Mouse (Mus musculus): ENCODE measurements at regions not wholly inside any gene's neighbourhood (a gene's known extent, or its start where the extent isn't known, plus 50 kb on each side); places are given as distances from the start of the nearest gene placed in this dataset.
"Not testable (repeated sequence)": the region's sequence is repeated elsewhere in the genome, so short reads cannot be mapped to it uniquely, and the experiment has no call there.

- WGBS: 91% methylated on average over 4 of the region's 4 CpGs
- Histone ChIP-seq H3K4me1 (peaks cover 17% of the 10 kb centered on the region), H3K27ac (no peak overlapping the region), H3K27me3 (ENCODE audit: low read depth, poor library complexity, severe bottlenecking) (no peaks in the 10 kb centered on the region), H3K9me3 (replicated peaks) (no peaks in the 10 kb centered on the region), H3K4me3 (no peak overlapping the region), H3K36me3 (no peaks in the 10 kb centered on the region)
- no peak for DNase-seq (ENCODE audit: low spot score)
Observed at GRCm38 (mm10) chr1:41916730-41917347, 778.7 kb upstream of the Pou3f3 start.

- WGBS: 86% methylated on average over 5 of the region's 5 CpGs
- peaks cover 13% of the 10 kb centered on the region for H3K4me1 ChIP-seq
- not testable (repeated sequence) for H3K4me3 ChIP-seq; H3K9me3 ChIP-seq (replicated peaks); H3K27ac ChIP-seq; H3K36me3 ChIP-seq; H3K27me3 ChIP-seq (ENCODE audit: low read depth, poor library complexity, severe bottlenecking); DNase-seq (ENCODE audit: low spot score)
Observed at GRCm38 (mm10) chr1:41917807-41918206, 777.8 kb upstream of the Pou3f3 start.

GRCm38 (mm10) chr1:41918394-41919262 lies 776.9 kb upstream of the Pou3f3 start:
- peak; percentile 30 for DNase-seq (ENCODE audit: low spot score)

DNA sequence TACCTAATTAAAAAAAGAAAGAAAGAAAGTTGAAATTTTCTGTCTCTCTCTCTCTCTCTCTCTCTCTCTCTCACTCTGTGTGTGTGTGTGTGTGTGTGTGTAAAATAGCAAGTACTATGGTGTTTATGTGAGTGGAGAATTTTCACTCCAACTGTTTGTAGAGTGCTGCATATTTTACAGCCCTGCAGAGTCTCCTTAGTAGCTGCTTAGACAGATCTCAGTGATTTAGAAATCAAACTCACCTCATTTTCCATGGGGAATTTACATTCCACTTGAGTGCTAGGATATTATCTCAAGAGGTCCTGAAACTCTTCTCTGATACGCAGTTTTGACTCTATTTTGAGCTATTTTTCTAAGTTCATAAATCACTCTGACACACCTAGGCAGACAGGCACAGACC lies 761.8 kb upstream of the Pou3f3 start:
- H3K4me1 ChIP-seq: no peaks in the 10 kb centered on the region
- no peaks in the 10 kb centered on the region for H3K36me3 ChIP-seq
- no peak overlapping the region for H3K27ac ChIP-seq
- no peaks in the 10 kb centered on the region for H3K27me3 ChIP-seq (ENCODE audit: low read depth, poor library complexity, severe bottlenecking)
- no peak overlapping the region for H3K4me3 ChIP-seq
- WGBS: 78% methylated on average over 1 of the region's 1 CpGs
- H3K9me3 ChIP-seq (replicated peaks): no peaks in the 10 kb centered on the region
- no peak for DNase-seq (ENCODE audit: low spot score)

More at GRCm38 (mm10) chr1:41918394-41919262, 776.9 kb upstream of the Pou3f3 start:
- H3K4me1 ChIP-seq: peaks cover 13% of the 10 kb centered on the region
- H3K4me3 ChIP-seq: no peak overlapping the region
- H3K27me3 ChIP-seq (ENCODE audit: low read depth, poor library complexity, severe bottlenecking): no peaks in the 10 kb centered on the region
- WGBS: 34% methylated on average over 11 of the region's 11 CpGs
- H3K9me3 ChIP-seq (replicated peaks): no peaks in the 10 kb centered on the region
- H3K36me3 ChIP-seq: no peaks in the 10 kb centered on the region
- peak overlapping the region; percentile 26 for H3K27ac ChIP-seq

DNA sequence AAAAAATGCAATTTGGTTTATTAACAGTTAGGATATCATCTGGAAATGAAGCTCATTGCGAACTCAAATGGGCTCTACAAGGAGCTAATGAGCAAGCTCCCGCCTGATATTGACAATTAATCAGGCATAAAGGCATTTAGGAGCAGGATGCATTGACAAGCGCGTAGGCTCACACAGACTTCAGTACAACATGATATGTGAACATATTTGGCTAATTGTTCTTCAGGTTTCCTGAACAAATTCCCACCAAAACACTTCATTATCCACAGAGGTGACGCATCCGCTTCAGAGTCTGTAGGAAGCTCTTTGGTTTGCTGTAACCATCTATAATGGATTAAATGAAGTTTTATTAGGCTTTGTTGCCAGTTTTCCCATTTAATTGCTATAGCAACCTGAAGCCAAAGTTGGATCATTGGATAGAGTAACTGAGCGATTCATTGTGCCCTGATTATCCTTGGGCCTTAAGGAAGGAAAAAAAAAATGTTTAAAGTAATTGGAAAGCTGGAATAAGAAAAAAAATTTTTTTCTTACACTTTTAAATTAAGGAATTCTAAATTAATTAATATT lies 759.6 kb upstream of the Pou3f3 start:
- DNase-seq (ENCODE audit: low spot score): no peak
- H3K9me3 ChIP-seq (replicated peaks): no peaks in the 10 kb centered on the region
- no peaks in the 10 kb centered on the region for H3K4me1 ChIP-seq
- no peaks in the 10 kb centered on the region for H3K27me3 ChIP-seq (ENCODE audit: low read depth, poor library complexity, severe bottlenecking)
- H3K27ac ChIP-seq: no peak overlapping the region
- H3K4me3 ChIP-seq: no peak overlapping the region
- 91% methylated on average over 7 of the region's 7 CpGs for WGBS
- no peaks in the 10 kb centered on the region for H3K36me3 ChIP-seq

- no peak for DNase-seq (ENCODE audit: low spot score)
- H3K4me3 ChIP-seq: no peak overlapping the region
- no peaks in the 10 kb centered on the region for H3K27me3 ChIP-seq (ENCODE audit: low read depth, poor library complexity, severe bottlenecking)
- H3K9me3 ChIP-seq (replicated peaks): no peaks in the 10 kb centered on the region
- H3K4me1 ChIP-seq: no peaks in the 10 kb centered on the region
- no peaks in the 10 kb centered on the region for H3K36me3 ChIP-seq
- WGBS: 74% methylated on average over 2 of the region's 2 CpGs
- no peak overlapping the region for H3K27ac ChIP-seq
Observed at GRCm38 (mm10) chr1:41960982-41961381, 734.6 kb upstream of the Pou3f3 start.

- 90% methylated on average over 5 of the region's 5 CpGs for WGBS
- Histone ChIP-seq H3K27ac (no peak overlapping the region), H3K4me3 (no peak overlapping the region), H3K36me3 (no peaks in the 10 kb centered on the region), H3K9me3 (replicated peaks) (no peaks in the 10 kb centered on the region), H3K27me3 (ENCODE audit: low read depth, poor library complexity, severe bottlenecking) (no peaks in the 10 kb centered on the region), H3K4me1 (no peaks in the 10 kb centered on the region)
- no peak for DNase-seq (ENCODE audit: low spot score)
Observed at GRCm38 (mm10) chr1:41981545-41981944, 714.0 kb upstream of the Pou3f3 start.

DNA sequence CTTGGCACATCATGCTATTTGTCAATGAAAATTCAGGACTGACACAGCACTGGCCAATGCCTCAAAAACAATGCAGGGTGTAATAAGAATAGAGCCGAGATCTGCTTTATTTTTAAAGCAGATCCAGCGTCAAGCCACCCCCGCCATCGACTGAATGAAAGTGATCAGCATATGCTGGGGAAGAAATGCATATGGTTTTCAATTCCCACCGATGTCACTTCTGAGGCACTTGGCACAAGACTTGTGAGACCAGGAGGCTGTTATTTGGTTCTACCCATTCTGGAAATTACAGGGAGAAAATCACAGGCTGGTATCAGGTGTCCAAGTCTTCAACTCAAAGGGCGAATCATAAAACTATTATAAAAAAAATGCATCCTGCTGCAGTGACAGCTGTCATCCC lies 689.3 kb upstream of the Pou3f3 start:
- no peaks in the 10 kb centered on the region for H3K4me1 ChIP-seq
- H3K36me3 ChIP-seq: no peaks in the 10 kb centered on the region
- WGBS: 92% methylated on average over 6 of the region's 6 CpGs
- H3K4me3 ChIP-seq: no peak overlapping the region
- no peak for DNase-seq (ENCODE audit: low spot score)
- no peaks in the 10 kb centered on the region for H3K27me3 ChIP-seq (ENCODE audit: low read depth, poor library complexity, severe bottlenecking)
- no peak overlapping the region for H3K27ac ChIP-seq
- H3K9me3 ChIP-seq (replicated peaks): no peaks in the 10 kb centered on the region

- no peak overlapping the region for H3K27ac ChIP-seq
- H3K27me3 ChIP-seq (ENCODE audit: low read depth, poor library complexity, severe bottlenecking): no peaks in the 10 kb centered on the region
- 91% methylated on average over 3 of the region's 3 CpGs for WGBS
- DNase-seq (ENCODE audit: low spot score): no peak
- no peaks in the 10 kb centered on the region for H3K9me3 ChIP-seq (replicated peaks)
- H3K4me1 ChIP-seq: no peaks in the 10 kb centered on the region
- no peaks in the 10 kb centered on the region for H3K36me3 ChIP-seq
- H3K4me3 ChIP-seq: no peak overlapping the region
Observed at GRCm38 (mm10) chr1:42008046-42008445, 687.5 kb upstream of the Pou3f3 start.

DNA sequence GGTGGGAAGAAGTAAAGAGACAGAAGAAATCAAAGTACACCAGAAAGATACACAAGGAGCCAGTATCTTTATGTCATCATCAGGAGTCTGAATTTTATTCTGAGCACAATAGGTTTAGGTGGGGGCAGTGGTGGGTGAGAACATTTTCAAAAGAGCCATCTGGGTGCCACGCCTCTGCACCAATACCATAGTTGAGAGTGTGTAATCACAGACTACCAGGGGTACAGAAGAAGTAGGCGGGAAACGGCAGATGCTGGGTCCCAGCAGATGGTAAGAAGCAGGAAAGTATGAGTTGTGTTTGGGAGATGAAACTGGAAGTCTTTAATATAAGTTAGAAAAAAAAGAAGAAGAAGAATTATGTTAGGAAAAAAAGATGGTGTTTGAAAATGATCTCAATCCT lies 682.7 kb upstream of the Pou3f3 start:
- Histone ChIP-seq H3K4me1 (no peaks in the 10 kb centered on the region), H3K27ac (no peak overlapping the region), H3K27me3 (ENCODE audit: low read depth, poor library complexity, severe bottlenecking) (no peaks in the 10 kb centered on the region), H3K4me3 (no peak overlapping the region), H3K9me3 (replicated peaks) (no peaks in the 10 kb centered on the region), H3K36me3 (no peaks in the 10 kb centered on the region)
- no peak for DNase-seq (ENCODE audit: low spot score)
- WGBS: 94% methylated on average over 3 of the region's 3 CpGs

DNA sequence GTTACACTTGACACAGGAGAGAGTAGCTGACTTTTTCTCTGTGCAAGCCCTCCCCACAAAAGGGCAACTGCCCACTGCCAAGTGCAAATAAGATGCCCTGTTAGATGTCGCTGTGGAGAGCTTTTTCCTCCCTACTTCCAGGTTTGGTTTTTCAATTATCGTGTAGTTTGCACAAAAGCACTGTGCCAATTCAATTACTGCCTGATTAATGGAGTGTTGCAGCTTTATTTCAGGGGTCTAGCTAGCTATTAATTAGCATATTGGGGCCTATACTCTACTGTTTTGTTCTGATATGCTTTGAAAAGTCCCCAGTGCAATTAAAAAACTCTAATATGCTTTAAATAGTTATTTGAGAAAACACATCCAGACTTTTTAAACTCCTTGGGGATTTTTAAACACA lies 676.6 kb upstream of the Pou3f3 start:
- no peak overlapping the region for H3K4me3 ChIP-seq
- 62% methylated on average over 2 of the region's 2 CpGs for WGBS
- no peak overlapping the region for H3K27ac ChIP-seq
- H3K9me3 ChIP-seq (replicated peaks): no peaks in the 10 kb centered on the region
- no peak for DNase-seq (ENCODE audit: low spot score)
- H3K36me3 ChIP-seq: no peaks in the 10 kb centered on the region
- no peaks in the 10 kb centered on the region for H3K4me1 ChIP-seq
- H3K27me3 ChIP-seq (ENCODE audit: low read depth, poor library complexity, severe bottlenecking): no peaks in the 10 kb centered on the region

DNA sequence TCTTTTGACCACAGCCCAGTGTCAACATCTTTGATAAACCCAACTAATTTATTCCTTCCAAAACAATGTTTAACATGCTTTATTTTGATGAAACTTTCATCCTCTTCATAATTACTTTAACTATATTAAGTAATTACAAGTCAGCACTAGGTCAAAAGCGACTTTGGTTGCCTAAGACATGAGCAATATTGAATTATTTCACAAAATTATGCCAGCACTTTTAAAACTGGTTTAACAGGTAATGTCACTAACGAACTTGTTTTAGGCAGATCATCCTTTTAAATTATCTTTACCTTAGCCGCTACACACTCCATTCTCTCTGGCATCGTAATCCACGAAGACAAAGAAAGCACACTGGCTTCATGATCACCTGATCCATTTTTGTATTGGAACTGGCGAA lies 669.8 kb upstream of the Pou3f3 start:
- H3K9me3 ChIP-seq (replicated peaks): no peaks in the 10 kb centered on the region
- WGBS: 85% methylated on average over 6 of the region's 6 CpGs
- H3K4me1 ChIP-seq: peaks cover 6% of the 10 kb centered on the region
- no peaks in the 10 kb centered on the region for H3K36me3 ChIP-seq
- no peak overlapping the region for H3K4me3 ChIP-seq
- no peak overlapping the region for H3K27ac ChIP-seq
- no peaks in the 10 kb centered on the region for H3K27me3 ChIP-seq (ENCODE audit: low read depth, poor library complexity, severe bottlenecking)
- DNase-seq (ENCODE audit: low spot score): no peak

- H3K4me1 ChIP-seq: peaks cover 6% of the 10 kb centered on the region
- no peak overlapping the region for H3K27ac ChIP-seq
- H3K9me3 ChIP-seq (replicated peaks): no peaks in the 10 kb centered on the region
- no peak overlapping the region for H3K4me3 ChIP-seq
- peak; percentile 31 for DNase-seq (ENCODE audit: low spot score)
- no peaks in the 10 kb centered on the region for H3K27me3 ChIP-seq (ENCODE audit: low read depth, poor library complexity, severe bottlenecking)
- 38% methylated on average over 5 of the region's 5 CpGs for WGBS
- no peaks in the 10 kb centered on the region for H3K36me3 ChIP-seq
Observed at GRCm38 (mm10) chr1:42026423-42026822, 669.1 kb upstream of the Pou3f3 start.

Measured in limb, embryonic 10.5 days (tissue).